Mouse (Mus musculus): ENCODE data around the gene Bms1.

DNA sequence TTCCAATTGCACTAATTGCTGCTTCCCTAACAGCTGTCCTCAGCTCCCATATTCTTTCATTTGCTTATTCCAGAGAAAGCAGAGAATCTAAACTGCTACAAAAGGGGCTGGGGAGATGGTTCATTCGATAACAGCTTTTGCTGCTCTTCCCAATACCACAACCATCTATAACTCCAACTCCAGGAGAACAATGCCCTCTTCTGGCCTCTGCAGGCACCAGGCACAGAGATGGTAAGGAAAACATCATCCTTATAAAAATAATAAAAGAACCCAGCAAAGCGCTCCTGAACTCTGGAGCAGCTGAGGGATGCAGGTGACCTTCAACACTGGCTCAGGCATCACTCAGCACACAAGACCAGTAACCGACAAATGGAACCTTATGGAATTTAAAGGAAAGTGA is 33.3 kb downstream of the Bms1 start:
- TF ChIP-seq CTCF (IDR thresholded peaks at IDR 0.05; ENCODE audit: borderline replicate concordance, insufficient read depth, low read length), result no peak
- no peak for TF ChIP-seq POLR2A (IDR thresholded peaks at IDR 0.05; ENCODE audit: low read depth, low read length)

Data from embryonic fibroblast, embryonic 13.5 days (primary cell).